Mouse (Mus musculus) embryonic facial prominence, embryonic 14.5 days (tissue): ENCODE results near the gene Tnfrsf13b. TPM values are rescaled to one million over a fixed set of nuclear protein-coding genes. Genes with fewer than 3 reads are reported as not detected.
"Not testable (repeated sequence)": the region's sequence is repeated elsewhere in the genome, so short reads cannot be mapped to it uniquely, and the experiment has no call there.

Source experiments
- ATAC-seq: fragments of 200-750 bp; cut with Nextera tagmentation; 2 replicates; pipeline ENCODE4 v1.8.0; 2017; ENCODE audit warnings: low read depth, moderate number of reproducible peaks, moderate TSS enrichment
- DNase-seq: peaks from one replicate; pipeline ENCODE4 v3.0.0-alpha.2; 2015; ENCODE audit warnings: low spot score
- H3K27ac ChIP-seq: fragments of 300-500 bp; sonication (generic); replicated peaks from 2 replicates; pipeline ENCODE4 v1.5.1; 2014; ENCODE audit warnings: low read depth, mild to moderate bottlenecking, low read length, moderate library complexity
- H3K27me3 ChIP-seq: fragments of 300-500 bp; sonication (generic); replicated peaks from 2 replicates; pipeline ENCODE4 v1.6.1; 2014; ENCODE audit warnings: low read length; ENCODE audit not compliant: control insufficient read depth, insufficient read depth
- H3K36me3 ChIP-seq: fragments of 300-500 bp; sonication (generic); 2 replicates; pipeline ENCODE4 v1.6.1; 2014; ENCODE audit warnings: low read length, mixed read lengths; ENCODE audit not compliant: control insufficient read depth, insufficient read depth
- H3K4me1 ChIP-seq: fragments of 300-500 bp; sonication (generic); 2 replicates; pipeline ENCODE4 v1.6.1; 2014; ENCODE audit warnings: antibody characterized with exemption, low read length; ENCODE audit not compliant: control insufficient read depth, insufficient read depth
- H3K4me2 ChIP-seq: fragments of 300-500 bp; sonication (generic); 2 replicates; pipeline ENCODE4 v1.6.1; 2014; ENCODE audit warnings: low read depth, mild to moderate bottlenecking, low read length, moderate library complexity, mixed read lengths
- H3K4me3 ChIP-seq: fragments of 300-500 bp; sonication (generic); 2 replicates; pipeline ENCODE4 v1.5.1; 2014; ENCODE audit warnings: low read depth, mild to moderate bottlenecking, low read length
- H3K9ac ChIP-seq: fragments of 300-500 bp; sonication (generic); 2 replicates; pipeline ENCODE4 v1.6.1; 2014; ENCODE audit warnings: low read depth, mild to moderate bottlenecking, low read length, moderate library complexity, mixed read lengths
- H3K9me3 ChIP-seq: fragments of 300-500 bp; sonication (generic); 2 replicates; pipeline ENCODE4 v1.6.1; 2016; ENCODE audit warnings: low read length; ENCODE audit not compliant: control insufficient read depth
- WGBS: fragments of 180-500 bp; shearing (Covaris S2); extraction: QIAGEN DNeasy Blood & Tissue Kit; methylation state at CpG from one replicate; pipeline ENCODE4 v1.1.7; 2014; 5-methylcytosine and 5-hydroxymethylcytosine counted together
- polyA plus RNA-seq: library from polyadenylated mRNA; unstranded; fragments of >200 nt; fragmentation: Nextera tagmentation; extraction: Ambion mirVana; gene quantifications from 2 replicates; pipeline ENCODE4 v1.2.1, GENCODE M21; 2014

Tnfrsf13b gene
- polyA plus RNA-seq, 1 experiment from 2014 or later = 2.9 TPM

GRCm38 (mm10) chr11:61122769-61123288 is 3.7 kb upstream of the Tnfrsf13b start:
- ATAC-seq (no peak), DNase-seq (no peak)
- 81% methylated on average over 8 of the region's 8 CpGs for WGBS
- no peak overlapping the region for H3K27ac ChIP-seq
- no peak overlapping the region for H3K4me2 ChIP-seq
- H3K4me3 ChIP-seq = no peak overlapping the region
- no peak overlapping the region for H3K9ac ChIP-seq
- no peaks in the 10 kb centered on the region for H3K9me3 ChIP-seq
- H3K27me3 ChIP-seq = no peaks in the 10 kb centered on the region
- H3K36me3 ChIP-seq = no peaks in the 10 kb centered on the region
- no peaks in the 10 kb centered on the region for H3K4me1 ChIP-seq

GRCm38 (mm10) chr11:61123886-61124285 is 2.7 kb upstream of the Tnfrsf13b start:
- H3K36me3 ChIP-seq = no peaks in the 10 kb centered on the region
- H3K27me3 ChIP-seq = no peaks in the 10 kb centered on the region
- no peak overlapping the region for H3K9ac ChIP-seq
- no peak overlapping the region for H3K4me2 ChIP-seq
- no peak for ATAC-seq
- no peak overlapping the region for H3K4me3 ChIP-seq
- no peak for DNase-seq
- no peaks in the 10 kb centered on the region for H3K9me3 ChIP-seq
- no peaks in the 10 kb centered on the region for H3K4me1 ChIP-seq
- H3K27ac ChIP-seq = no peak overlapping the region
- 74% methylated on average over 3 of the region's 3 CpGs for WGBS

GRCm38 (mm10) chr11:61125970-61126369 is 585 bp upstream of the Tnfrsf13b start:
- no peak overlapping the region for H3K27ac ChIP-seq
- 88% methylated on average over 5 of the region's 5 CpGs for WGBS
- H3K4me1 ChIP-seq = no peaks in the 10 kb centered on the region
- no peaks in the 10 kb centered on the region for H3K27me3 ChIP-seq
- no peaks in the 10 kb centered on the region for H3K36me3 ChIP-seq
- no peak overlapping the region for H3K4me2 ChIP-seq
- no peaks in the 10 kb centered on the region for H3K9me3 ChIP-seq
- DNase-seq = no peak
- ATAC-seq = no peak
- no peak overlapping the region for H3K9ac ChIP-seq
- H3K4me3 ChIP-seq = no peak overlapping the region

DNA sequence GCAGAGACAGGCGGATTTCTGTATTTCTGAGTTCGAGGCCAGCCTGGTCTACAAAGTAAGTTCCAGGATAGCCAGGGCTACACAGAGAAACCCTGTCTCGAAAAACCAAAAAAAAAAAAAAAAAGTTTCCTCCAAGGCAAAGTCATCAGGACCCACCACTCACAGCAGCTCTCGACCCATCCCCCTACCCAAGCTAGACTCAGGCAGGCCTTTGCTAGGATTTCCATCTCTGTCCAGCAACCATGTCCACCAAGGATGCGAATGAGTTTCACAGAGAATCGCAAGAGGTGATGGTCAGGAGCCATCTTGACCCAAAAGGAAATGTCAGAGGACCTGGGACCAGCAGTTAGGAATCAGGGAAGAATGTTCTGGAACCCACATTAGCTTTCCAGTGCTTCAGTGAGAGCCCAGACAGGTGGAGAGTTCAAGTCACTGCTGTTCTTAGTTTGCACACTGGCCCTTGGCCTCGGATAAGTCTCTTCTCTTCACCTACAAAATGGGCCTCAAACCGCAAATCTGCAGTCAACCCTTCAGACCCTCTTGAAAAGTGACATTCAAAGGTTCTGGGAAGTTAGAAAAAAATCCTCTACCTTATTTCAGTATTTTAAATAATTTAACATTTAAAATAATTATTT is 983 bp downstream of the Tnfrsf13b start:
- H3K9ac ChIP-seq = no peak overlapping the region
- no peaks in the 10 kb centered on the region for H3K4me1 ChIP-seq
- no peak for ATAC-seq
- 85% methylated on average over 8 of the region's 8 CpGs for WGBS
- H3K27ac ChIP-seq = no peak overlapping the region
- no peak for DNase-seq
- H3K27me3 ChIP-seq = no peaks in the 10 kb centered on the region
- H3K4me2 ChIP-seq = no peak overlapping the region
- no peaks in the 10 kb centered on the region for H3K9me3 ChIP-seq
- H3K4me3 ChIP-seq = no peak overlapping the region
- no peaks in the 10 kb centered on the region for H3K36me3 ChIP-seq

- Histone ChIP-seq H3K27ac (no peak overlapping the region), H3K4me2 (no peak overlapping the region), H3K36me3 (no peaks in the 10 kb centered on the region), H3K9me3 (no peaks in the 10 kb centered on the region), H3K27me3 (no peaks in the 10 kb centered on the region), H3K9ac (no peak overlapping the region), H3K4me3 (no peak overlapping the region), H3K4me1 (no peaks in the 10 kb centered on the region)
- ATAC-seq = no peak
- DNase-seq = no peak
- WGBS = 58% methylated on average over 10 of the region's 10 CpGs
Observed at GRCm38 (mm10) chr11:61129305-61129704, 2.8 kb downstream of the Tnfrsf13b start.

GRCm38 (mm10) chr11:61130646-61131045 is 4.1 kb downstream of the Tnfrsf13b start:
- H3K9me3 ChIP-seq, H3K4me3 ChIP-seq, H3K36me3 ChIP-seq, H3K27ac ChIP-seq, H3K4me1 ChIP-seq, ATAC-seq, DNase-seq, H3K27me3 ChIP-seq, H3K9ac ChIP-seq, H3K4me2 ChIP-seq: not testable (repeated sequence)
- WGBS = 80% methylated on average over 4 of the region's 4 CpGs

- Histone ChIP-seq H3K9ac (no peak overlapping the region), H3K4me1 (no peaks in the 10 kb centered on the region), H3K9me3 (no peaks in the 10 kb centered on the region), H3K36me3 (no peaks in the 10 kb centered on the region), H3K4me3 (no peak overlapping the region), H3K27me3 (no peaks in the 10 kb centered on the region), H3K4me2 (no peak overlapping the region), H3K27ac (no peak overlapping the region)
- DNase-seq (no peak), ATAC-seq (no peak)
- 85% methylated on average over 2 of the region's 2 CpGs for WGBS
Observed at GRCm38 (mm10) chr11:61132943-61133342, 6.4 kb downstream of the Tnfrsf13b start.

DNA sequence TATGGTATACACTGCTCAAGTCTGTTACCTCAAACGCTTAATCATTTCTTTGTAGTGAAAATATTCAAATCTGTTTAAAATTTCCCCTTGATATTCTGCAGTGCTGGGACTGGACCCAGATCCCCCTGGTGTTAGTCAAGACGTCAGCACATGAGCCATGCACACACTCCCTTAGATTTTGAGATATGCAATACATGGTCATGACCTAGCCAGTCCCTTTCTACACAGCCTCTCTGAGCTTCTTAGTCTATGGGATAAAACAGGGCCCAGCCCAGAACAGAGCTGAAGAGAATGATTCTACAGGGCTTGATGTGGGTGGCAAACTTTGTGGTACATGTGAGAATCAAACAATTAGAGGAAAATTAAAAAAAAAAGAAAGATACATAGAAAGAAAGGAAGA is 15.1 kb downstream of the Tnfrsf13b start:
- H3K27ac ChIP-seq = no peak overlapping the region
- no peak overlapping the region for H3K4me3 ChIP-seq
- H3K27me3 ChIP-seq = 0 out of 2 replicates have a peak, but pooled peaks cover 6% of the 10 kb centered on the region
- DNase-seq = no peak
- WGBS = 62% methylated on average over 2 of the region's 2 CpGs
- ATAC-seq = no peak
- H3K4me1 ChIP-seq = no peaks in the 10 kb centered on the region
- no peaks in the 10 kb centered on the region for H3K9me3 ChIP-seq
- no peak overlapping the region for H3K9ac ChIP-seq
- H3K36me3 ChIP-seq = no peaks in the 10 kb centered on the region
- H3K4me2 ChIP-seq = no peak overlapping the region

- Histone ChIP-seq H3K9ac (no peak overlapping the region), H3K27ac (no peak overlapping the region), H3K27me3 (peaks cover 11% of the 10 kb centered on the region), H3K4me3 (no peak overlapping the region), H3K4me2 (no peak overlapping the region), H3K9me3 (no peaks in the 10 kb centered on the region), H3K36me3 (no peaks in the 10 kb centered on the region), H3K4me1 (no peaks in the 10 kb centered on the region)
- 63% methylated on average over 3 of the region's 3 CpGs for WGBS
- no peak for DNase-seq
- no peak for ATAC-seq
Observed at GRCm38 (mm10) chr11:61142262-61142661, 15.7 kb downstream of the Tnfrsf13b start.
